Mouse (Mus musculus): ENCODE data around the gene Pan2. TPM values are rescaled to one million over a fixed set of nuclear protein-coding genes. Genes with fewer than 3 reads are reported as not detected.
"Not testable (repeated sequence)": the region's sequence is repeated elsewhere in the genome, so short reads cannot be mapped to it uniquely, and the experiment has no call there.

The Pan2 gene
- polyA plus RNA-seq, 1 experiment: 38.4 TPM

DNA sequence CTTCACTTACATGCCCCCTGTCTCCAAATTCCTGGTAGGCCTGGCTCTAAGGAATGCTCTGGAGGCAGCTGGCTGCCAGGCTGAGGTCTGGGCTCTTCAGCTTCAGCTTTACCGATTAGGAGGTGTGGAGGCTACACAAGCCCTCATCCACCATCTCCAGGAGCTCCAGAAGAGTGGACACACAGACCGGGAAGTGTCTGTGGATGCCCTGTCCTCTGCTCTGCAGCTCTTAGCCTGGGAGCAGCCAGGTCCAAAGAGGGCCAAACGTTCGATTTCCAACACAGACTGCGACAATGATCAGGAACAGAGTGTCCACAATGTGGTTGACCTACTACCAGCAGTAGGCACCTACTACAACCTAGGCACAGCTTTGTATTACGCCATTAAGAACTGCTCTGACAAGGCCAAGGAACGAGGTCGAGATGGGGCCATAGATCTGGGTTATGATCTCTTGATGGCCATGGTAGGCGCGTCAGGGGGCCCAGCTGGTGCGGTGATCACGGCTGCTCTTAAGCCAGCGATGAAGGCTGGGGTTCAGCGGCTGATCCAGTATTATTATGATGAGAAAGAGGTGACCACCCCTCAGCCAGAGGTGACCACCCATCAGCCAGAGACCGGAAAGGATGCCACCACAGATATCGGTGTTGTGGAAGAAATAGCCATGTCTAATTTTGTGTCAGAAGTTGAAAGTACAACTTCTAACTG is 33.8 kb upstream of the Pan2 start:
- TF ChIP-seq CTCF (IDR thresholded peaks at IDR 0.05; ENCODE audit: borderline replicate concordance, extremely low read depth, insufficient read depth, insufficient read length) (no peak), POLR2A (IDR thresholded peaks at IDR 0.05; ENCODE audit: borderline replicate concordance, extremely low read depth, insufficient read depth, insufficient read length, poor library complexity, severe bottlenecking) (no peak)
- DNase-seq (ENCODE audit: low read depth): no peak

DNA sequence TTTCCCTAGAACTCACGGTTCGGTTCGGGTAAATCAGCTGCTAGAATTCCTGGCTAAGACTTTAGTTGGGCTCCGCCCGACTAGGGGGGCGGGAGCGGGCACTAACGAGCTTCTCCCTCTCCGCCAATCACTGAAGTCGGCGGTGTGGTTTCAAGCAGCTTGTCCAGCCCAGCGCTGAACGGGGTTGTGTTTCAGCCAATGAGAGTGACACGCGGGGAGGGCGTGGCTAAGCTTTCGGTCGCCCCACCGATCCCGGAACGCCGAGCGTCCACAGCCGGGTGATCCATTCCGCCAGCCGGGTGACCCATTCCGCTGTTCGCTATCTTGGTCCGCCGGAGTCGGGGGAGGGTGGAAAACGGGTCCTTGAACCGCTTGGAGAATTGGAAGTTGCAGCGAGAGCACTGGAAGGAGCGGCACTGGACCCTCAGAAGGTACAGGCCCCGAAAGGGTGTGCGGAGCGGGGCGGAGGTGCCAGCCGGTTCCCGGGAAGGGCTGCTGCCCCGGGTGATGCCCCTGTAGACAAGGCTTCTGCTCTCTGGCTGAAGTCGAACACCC is 32.8 kb upstream of the Pan2 start, which contains the start of gene Stat2:
Gene Stat2 (plus strand): TSS at position 273 of the 555 bp plus-strand sequence.
- peak; percentile 99 for DNase-seq (ENCODE audit: low read depth)
- TF ChIP-seq CTCF (IDR thresholded peaks at IDR 0.05; ENCODE audit: borderline replicate concordance, extremely low read depth, insufficient read depth, insufficient read length) (no peak), POLR2A (IDR thresholded peaks at IDR 0.05; ENCODE audit: borderline replicate concordance, extremely low read depth, insufficient read depth, insufficient read length, poor library complexity, severe bottlenecking) (0 out of 2 replicates have a peak, but pooled peaks have one; percentile 45)

DNA sequence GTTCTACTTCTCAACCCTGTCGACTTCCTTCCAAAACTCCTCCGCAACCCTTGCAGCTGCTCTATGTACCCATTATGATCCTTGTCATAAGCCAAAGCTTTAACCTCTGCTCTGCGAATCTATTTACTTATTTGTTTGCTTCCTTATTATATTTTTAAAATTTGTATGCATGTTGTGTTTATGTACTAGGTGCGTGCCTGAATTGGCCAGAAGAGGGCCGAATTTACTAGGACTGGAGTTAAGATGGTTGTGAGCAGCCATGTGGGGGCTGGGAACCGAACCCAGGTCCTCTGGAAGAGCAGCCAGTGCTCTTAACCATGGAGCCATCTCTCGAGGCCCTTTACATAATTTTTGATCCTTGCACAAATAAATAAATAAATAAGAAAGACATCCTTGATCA is 32.3 kb upstream of the Pan2 start:
- TF ChIP-seq CTCF (IDR thresholded peaks at IDR 0.05; ENCODE audit: borderline replicate concordance, extremely low read depth, insufficient read depth, insufficient read length) (no peak), POLR2A (IDR thresholded peaks at IDR 0.05; ENCODE audit: borderline replicate concordance, extremely low read depth, insufficient read depth, insufficient read length, poor library complexity, severe bottlenecking) (no peak)
- no peak for DNase-seq (ENCODE audit: low read depth)

DNA sequence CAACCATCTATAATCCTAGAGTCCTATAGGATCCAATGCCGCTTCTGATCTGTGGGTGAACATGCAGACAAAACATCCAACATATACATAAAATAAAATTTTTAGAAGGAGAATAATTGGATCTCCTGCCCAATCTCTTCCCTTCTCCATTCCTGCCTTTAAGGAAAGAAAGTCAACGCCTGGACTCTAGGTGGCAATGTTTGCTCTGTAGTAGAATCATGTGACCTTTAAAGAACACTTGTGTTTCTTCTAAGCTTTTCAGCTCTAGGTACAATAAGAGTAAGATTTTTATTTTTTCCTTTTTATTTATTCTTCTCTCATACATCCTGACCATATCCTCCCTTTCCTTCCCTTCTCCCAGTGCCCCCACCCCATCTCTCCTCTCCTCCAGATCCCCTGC is 31.3 kb upstream of the Pan2 start:
- TF ChIP-seq CTCF (IDR thresholded peaks at IDR 0.05; ENCODE audit: borderline replicate concordance, extremely low read depth, insufficient read depth, insufficient read length): no peak
- TF ChIP-seq POLR2A (IDR thresholded peaks at IDR 0.05; ENCODE audit: borderline replicate concordance, extremely low read depth, insufficient read depth, insufficient read length, poor library complexity, severe bottlenecking): no peak
- DNase-seq (ENCODE audit: low read depth): no peak

DNA sequence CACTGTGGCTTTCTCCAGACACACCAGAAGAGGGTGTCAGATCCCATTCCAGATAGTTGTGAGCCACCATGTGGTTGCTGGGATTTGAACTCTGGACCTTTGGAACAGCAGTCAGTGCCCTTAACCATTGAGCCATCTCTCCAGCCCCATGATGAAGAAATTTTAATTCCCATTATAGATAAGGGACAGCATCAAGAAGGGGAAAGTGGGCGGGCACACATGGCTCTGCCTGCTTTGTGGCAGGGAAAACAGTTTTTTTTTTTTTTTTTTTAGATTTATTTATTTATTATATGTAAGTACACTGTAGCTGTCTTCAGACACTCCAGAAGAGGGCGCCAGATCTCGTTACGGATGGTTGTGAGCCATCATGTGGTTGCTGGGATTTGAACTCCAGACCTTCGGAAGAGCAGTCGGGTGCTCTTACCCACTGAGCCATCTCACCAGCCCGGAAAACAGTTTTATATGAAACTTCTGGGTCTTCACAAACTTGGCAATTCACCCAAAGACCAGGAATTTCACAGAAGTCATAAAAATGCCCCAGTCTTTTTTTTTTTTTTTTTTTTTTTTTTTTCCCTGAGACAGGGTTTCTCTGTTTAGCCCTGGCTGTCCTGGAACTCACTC is 30.2 kb upstream of the Pan2 start:
- DNase-seq (ENCODE audit: low read depth): not testable (repeated sequence)

DNA sequence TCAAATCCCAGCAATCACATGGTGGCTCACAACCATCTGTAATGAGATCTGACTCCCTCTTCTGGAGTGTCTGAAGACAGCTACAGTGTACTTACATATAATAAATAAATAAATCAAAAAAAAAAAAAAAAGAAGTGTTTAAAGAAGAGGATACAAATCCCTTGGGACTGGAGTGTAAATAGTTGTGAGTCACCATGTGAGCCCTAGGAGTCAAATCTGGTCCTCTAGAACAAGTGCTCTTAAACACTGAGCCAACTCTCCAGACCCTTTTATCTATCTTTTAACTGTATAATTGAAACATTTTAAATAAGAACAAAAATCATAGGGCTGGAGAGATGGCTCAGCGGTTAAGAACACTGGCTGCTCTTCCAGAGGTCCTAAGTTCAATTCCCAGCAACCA is 27.8 kb upstream of the Pan2 start:
- DNase-seq (ENCODE audit: low read depth): not testable (repeated sequence)

DNA sequence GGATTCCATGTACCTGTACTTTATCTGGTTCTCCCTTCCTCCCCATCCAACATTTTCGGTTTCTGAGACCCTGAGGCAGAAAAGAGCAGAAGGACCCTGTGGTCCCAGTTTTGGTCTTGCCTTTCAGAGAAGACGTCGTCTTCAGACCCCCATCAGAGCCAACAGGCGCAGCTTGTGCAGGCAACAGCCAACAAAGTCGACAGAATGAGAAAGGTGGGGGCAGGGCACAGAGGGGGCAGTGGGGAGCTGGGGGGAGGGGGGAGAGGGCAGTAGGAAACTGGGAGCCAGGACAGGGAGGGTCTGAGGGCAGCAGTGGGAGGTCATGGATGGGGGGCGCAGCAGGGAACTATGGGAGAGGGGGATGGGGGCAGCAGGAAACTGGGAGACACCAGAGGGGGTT is 25.0 kb upstream of the Pan2 start:
- no peak for DNase-seq (ENCODE audit: low read depth)
- TF ChIP-seq POLR2A (IDR thresholded peaks at IDR 0.05; ENCODE audit: borderline replicate concordance, extremely low read depth, insufficient read depth, insufficient read length, poor library complexity, severe bottlenecking) (no peak), CTCF (IDR thresholded peaks at IDR 0.05; ENCODE audit: borderline replicate concordance, extremely low read depth, insufficient read depth, insufficient read length) (no peak)

DNA sequence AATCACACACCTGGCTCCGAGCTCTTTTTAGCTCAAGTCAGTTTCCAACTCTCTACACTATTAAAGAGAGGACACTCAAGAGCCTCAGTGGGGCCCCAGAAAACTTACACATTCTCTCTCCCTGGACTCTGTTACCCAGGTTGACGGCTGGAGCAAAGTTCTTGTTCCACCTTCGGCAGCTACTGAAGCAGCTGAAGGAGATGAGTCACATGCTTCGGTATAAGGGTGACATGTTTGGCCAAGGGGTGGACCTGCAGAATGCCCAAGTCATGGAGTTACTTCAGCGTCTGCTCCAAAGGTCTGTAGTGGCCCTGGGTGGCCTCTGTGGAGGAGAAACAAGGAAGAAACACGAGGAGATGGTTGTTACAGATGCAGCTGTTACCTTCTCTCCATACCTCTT is 22.2 kb upstream of the Pan2 start:
- no peak for DNase-seq (ENCODE audit: low read depth)
- TF ChIP-seq CTCF (IDR thresholded peaks at IDR 0.05; ENCODE audit: borderline replicate concordance, extremely low read depth, insufficient read depth, insufficient read length) (no peak), POLR2A (IDR thresholded peaks at IDR 0.05; ENCODE audit: borderline replicate concordance, extremely low read depth, insufficient read depth, insufficient read length, poor library complexity, severe bottlenecking) (no peak)

DNA sequence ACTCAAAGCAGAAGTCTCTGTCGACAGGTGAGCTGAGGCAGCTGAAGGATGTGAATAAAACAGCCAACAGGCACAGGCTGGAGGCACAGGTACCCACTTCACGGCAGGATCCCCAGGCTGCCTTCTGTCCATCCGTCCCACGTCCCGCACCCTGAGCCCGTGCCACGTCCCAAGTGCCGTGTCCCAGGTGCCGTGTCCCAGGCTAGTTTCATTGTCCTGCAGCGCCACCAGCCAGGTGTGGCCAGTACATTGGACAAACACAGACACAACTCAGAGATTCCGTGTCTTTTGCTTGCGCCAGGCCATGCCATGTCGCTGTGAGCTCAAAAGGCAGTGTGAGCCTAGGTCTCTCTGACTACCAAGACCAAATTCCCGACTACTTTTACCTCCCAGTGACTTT is 21.5 kb upstream of the Pan2 start:
- no peak for TF ChIP-seq CTCF (IDR thresholded peaks at IDR 0.05; ENCODE audit: borderline replicate concordance, extremely low read depth, insufficient read depth, insufficient read length)
- no peak for TF ChIP-seq POLR2A (IDR thresholded peaks at IDR 0.05; ENCODE audit: borderline replicate concordance, extremely low read depth, insufficient read depth, insufficient read length, poor library complexity, severe bottlenecking)
- DNase-seq (ENCODE audit: low read depth): no peak

DNA sequence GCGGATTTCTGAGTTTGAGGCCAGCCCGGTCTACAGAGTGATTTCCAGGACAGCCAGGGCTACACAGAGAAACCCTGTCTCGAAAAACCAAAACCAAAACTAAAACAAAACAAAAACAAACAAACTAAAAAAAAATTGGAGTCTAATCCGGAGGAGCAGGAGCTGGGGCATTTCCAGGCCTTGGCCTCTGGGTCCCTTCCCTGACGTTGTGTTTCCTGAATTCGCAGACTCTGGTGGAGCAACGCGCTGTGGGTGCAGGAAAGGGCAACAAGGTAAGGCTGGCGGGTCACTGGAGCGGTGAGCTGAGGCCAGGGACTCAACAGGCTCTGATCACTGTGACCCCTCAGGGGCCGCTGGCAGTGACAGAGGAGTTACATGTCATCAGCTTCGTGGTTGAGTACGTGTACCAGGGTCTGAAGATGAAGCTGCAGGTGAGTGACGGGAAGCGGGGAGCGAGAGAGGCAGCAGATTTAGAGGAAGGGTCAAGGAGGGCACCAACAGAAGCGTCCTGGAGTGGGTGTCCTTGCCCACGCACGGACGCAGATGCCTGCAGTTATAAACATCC is 20.2 kb upstream of the Pan2 start:
- TF ChIP-seq CTCF (IDR thresholded peaks at IDR 0.05; ENCODE audit: borderline replicate concordance, extremely low read depth, insufficient read depth, insufficient read length) (no peak), POLR2A (IDR thresholded peaks at IDR 0.05; ENCODE audit: borderline replicate concordance, extremely low read depth, insufficient read depth, insufficient read length, poor library complexity, severe bottlenecking) (no peak)
- DNase-seq (ENCODE audit: low read depth): no peak

DNA sequence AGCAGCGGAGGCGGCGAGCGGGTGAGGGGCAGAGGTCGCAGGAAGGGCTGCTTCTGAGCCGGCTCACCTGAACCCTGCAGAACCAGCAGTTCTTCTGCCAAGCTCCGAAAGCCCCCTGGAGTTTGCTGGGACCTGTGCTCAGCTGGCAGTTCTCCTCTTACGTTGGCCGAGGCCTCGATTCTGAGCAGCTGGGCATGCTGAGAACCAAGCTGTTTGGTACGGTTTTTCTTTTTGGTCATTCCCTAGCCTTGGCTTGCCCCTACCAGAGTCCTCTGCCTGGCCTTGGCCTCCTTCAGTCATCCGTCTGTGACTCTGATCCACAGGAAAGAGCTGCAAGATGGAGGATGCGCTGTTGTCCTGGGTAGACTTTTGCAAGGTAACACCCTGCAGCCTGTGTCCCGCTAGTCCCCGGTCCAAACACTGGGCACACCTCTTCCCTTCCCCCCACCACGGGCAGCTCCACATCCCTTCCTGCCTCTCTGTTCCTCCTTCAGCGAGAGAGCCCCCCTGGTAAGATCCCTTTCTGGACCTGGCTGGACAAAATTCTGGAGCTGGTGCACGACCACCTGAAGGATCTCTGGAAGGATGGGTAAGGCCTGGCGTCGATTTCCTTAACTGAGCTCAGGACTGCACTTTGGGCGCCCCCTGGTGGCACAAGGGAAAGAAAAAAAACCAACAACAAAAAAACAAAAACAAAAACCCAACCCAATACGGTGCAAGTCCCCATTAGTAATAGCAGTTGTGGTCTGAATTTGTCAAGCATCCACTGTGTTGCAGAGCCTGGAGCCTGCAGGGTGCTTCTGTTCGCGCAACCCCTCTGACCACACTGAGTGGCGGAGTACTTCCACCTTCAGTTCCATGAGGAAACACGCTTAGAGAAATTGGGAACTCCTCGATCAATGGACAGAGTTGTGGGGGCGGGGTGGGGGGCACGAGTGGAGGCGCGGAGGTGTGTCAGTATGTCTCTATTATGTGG is 19.2 kb upstream of the Pan2 start:
- peak; percentile 80 for DNase-seq (ENCODE audit: low read depth)
- TF ChIP-seq POLR2A (IDR thresholded peaks at IDR 0.05; ENCODE audit: borderline replicate concordance, extremely low read depth, insufficient read depth, insufficient read length, poor library complexity, severe bottlenecking) (no peak), CTCF (IDR thresholded peaks at IDR 0.05; ENCODE audit: borderline replicate concordance, extremely low read depth, insufficient read depth, insufficient read length) (peak; percentile 84)

DNA sequence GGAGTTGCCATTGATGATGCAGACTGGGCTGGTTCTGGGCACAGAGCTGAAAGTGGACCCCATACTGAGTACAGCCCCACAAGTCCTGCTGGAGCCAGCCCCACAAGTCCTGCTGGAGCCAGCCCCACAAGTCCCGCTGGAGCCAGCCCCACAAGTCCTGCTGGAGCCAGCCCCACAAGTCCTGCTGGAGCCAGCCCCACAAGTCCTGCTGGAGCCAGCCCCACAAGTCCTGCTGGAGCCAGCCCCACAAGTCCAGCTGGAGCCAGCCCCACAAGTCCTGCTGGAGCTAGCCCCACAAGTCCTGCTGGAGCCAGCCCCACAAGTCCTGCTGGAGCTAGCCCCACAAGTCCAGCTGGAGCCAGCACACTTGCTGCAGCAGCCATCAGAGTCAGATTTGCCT is 12.5 kb upstream of the Pan2 start:
- not testable (repeated sequence) for DNase-seq (ENCODE audit: low read depth)

Measured in brain, embryonic 14.5 days (tissue).